Mouse (Mus musculus): Measurements from ENCODE around the gene S100a8.

S100a8 gene

GRCm38 (mm10) chr3:90668846-90669245 is at the start of gene S100a8:
TSS of gene S100a8 (plus strand) at chr3:90668978.
- in situ Hi-C loops (cut with MboI, MseI): no loop called here

GRCm38 (mm10) chr3:90621552-90621951 is 47.2 kb upstream of the S100a8 start:
- in situ Hi-C loops (cut with MboI, MseI): no loop called here

GRCm38 (mm10) chr3:90623435-90624071 is 45.2 kb upstream of the S100a8 start:
- in situ Hi-C loops (cut with MboI, MseI): no loop called here

- in situ Hi-C loops (cut with MboI, MseI): no loop called here
These were observed 43.3 kb upstream of the S100a8 start for GRCm38 (mm10) chr3:90625496-90625895.

GRCm38 (mm10) chr3:90626266-90627021 is 42.3 kb upstream of the S100a8 start:
- in situ Hi-C loops (cut with MboI, MseI): no loop called here

GRCm38 (mm10) chr3:90627366-90627765 is 41.4 kb upstream of the S100a8 start:
- in situ Hi-C loops (cut with MboI, MseI): no loop called here

GRCm38 (mm10) chr3:90627807-90628206 is 41.0 kb upstream of the S100a8 start:
- in situ Hi-C loops (cut with MboI, MseI): no loop called here

GRCm38 (mm10) chr3:90629298-90629697 is 39.5 kb upstream of the S100a8 start:
- in situ Hi-C loops (cut with MboI, MseI): no loop called here

- in situ Hi-C loops (cut with MboI, MseI): no loop called here
These were observed 36.8 kb upstream of the S100a8 start for GRCm38 (mm10) chr3:90631984-90632383.

GRCm38 (mm10) chr3:90638511-90639275 is 30.1 kb upstream of the S100a8 start:
- in situ Hi-C loops (cut with MboI, MseI): no loop called here

- in situ Hi-C loops (cut with MboI, MseI): no loop called here
These were observed 29.1 kb upstream of the S100a8 start for GRCm38 (mm10) chr3:90639511-90640154.

- in situ Hi-C loops (cut with MboI, MseI): no loop called here
These were observed 27.8 kb upstream of the S100a8 start for GRCm38 (mm10) chr3:90640981-90641380.

- in situ Hi-C loops (cut with MboI, MseI): no loop called here
These were observed 24.6 kb upstream of the S100a8 start for GRCm38 (mm10) chr3:90644220-90644619.

GRCm38 (mm10) chr3:90647291-90647690 is 21.5 kb upstream of the S100a8 start:
- in situ Hi-C loops (cut with MboI, MseI): no loop called here

- in situ Hi-C loops (cut with MboI, MseI): no loop called here
These were observed 19.8 kb upstream of the S100a8 start for GRCm38 (mm10) chr3:90648981-90649380.

GRCm38 (mm10) chr3:90649832-90650231 is 18.9 kb upstream of the S100a8 start:
- in situ Hi-C loops (cut with MboI, MseI): no loop called here

GRCm38 (mm10) chr3:90652878-90653508 is 15.8 kb upstream of the S100a8 start:
- in situ Hi-C loops (cut with MboI, MseI): no loop called here

GRCm38 (mm10) chr3:90653717-90654116 is 15.1 kb upstream of the S100a8 start, which contains the start of gene S100a7a:
TSS of gene S100a7a (plus strand) at chr3:90654017.
- in situ Hi-C loops (cut with MboI, MseI): no loop called here

GRCm38 (mm10) chr3:90657405-90657804 is 11.4 kb upstream of the S100a8 start:
- in situ Hi-C loops (cut with MboI, MseI): loop anchor here in 1 of 2 experiments (5.0 kb wide), 1 partner anchor 40 kb away; the partner anchor contains the start of gene S100a9

GRCm38 (mm10) chr3:90659364-90660044 is 9.3 kb upstream of the S100a8 start:
- in situ Hi-C loops (cut with MboI, MseI): loop anchor here (5.0 kb wide), 2 partner anchors 38 to 48 kb away; partner anchors contain the start of gene S100a9 (in 1 of the 2)

All from T-helper 17 cell (primary cell).